Mouse (Mus musculus): ENCODE results near the gene Dll1. TPM values are rescaled to one million over a fixed set of nuclear protein-coding genes. Genes with fewer than 3 reads are reported as not detected.

The Dll1 gene
- 61.9 and 65.5 TPM in 2 replicates for polyA plus RNA-seq (2016; fragmentation: Nextera tagmentation; extraction: Ambion mirVana)

GRCm38 (mm10) chr17:15376494-15377181 is at the start of gene Dll1:
Dll1 (minus strand) TSS chr17:15376872.
- H3K4me3 ChIP-seq: peak within 1 kb of the TSS; percentile 79
- whole genome bisulfite sequencing: under 1% methylated on average over 36 of the region's 36 CpGs
- H3K4me1 ChIP-seq: peaks cover 76% of the 10 kb centered on the region
- peak; percentile 42 for ATAC-seq (ENCODE audit: low FRiP score)
- H3K27me3 ChIP-seq: peaks cover 38% of the 10 kb centered on the region
- H3K27ac ChIP-seq: peak within 1 kb of the TSS; percentile 98
- peak within 1 kb of the TSS; percentile 89 for H3K9ac ChIP-seq
- H3K9me3 ChIP-seq (replicated peaks): no peaks in the 10 kb centered on the region
- peak within 1 kb of the TSS; percentile 85 for H3K4me2 ChIP-seq (replicated peaks)
- H3K36me3 ChIP-seq: no peaks in the 10 kb centered on the region

GRCm38 (mm10) chr17:15425931-15426330 is 49.3 kb upstream of the Dll1 start:
- no peak for ATAC-seq (ENCODE audit: low FRiP score)

GRCm38 (mm10) chr17:15423080-15423765 is 46.6 kb upstream of the Dll1 start:
- Histone ChIP-seq H3K4me2 (replicated peaks) (no peak overlapping the region), H3K27me3 (no peaks in the 10 kb centered on the region), H3K9me3 (replicated peaks) (no peaks in the 10 kb centered on the region), H3K4me1 (no peaks in the 10 kb centered on the region), H3K4me3 (no peak overlapping the region), H3K27ac (no peak overlapping the region), H3K36me3 (peaks cover 92% of the 10 kb centered on the region), H3K9ac (no peak overlapping the region)
- ATAC-seq (ENCODE audit: low FRiP score): no peak
- 81% methylated on average over 8 of the region's 8 CpGs for WGBS

More at GRCm38 (mm10) chr17:15425931-15426330, 49.3 kb upstream of the Dll1 start:
- Histone ChIP-seq H3K4me3 (no peak overlapping the region), H3K36me3 (peaks cover 84% of the 10 kb centered on the region), H3K9ac (no peak overlapping the region), H3K4me1 (no peaks in the 10 kb centered on the region), H3K27ac (no peak overlapping the region), H3K27me3 (no peaks in the 10 kb centered on the region), H3K9me3 (replicated peaks) (no peaks in the 10 kb centered on the region), H3K4me2 (replicated peaks) (no peak overlapping the region)
- 90% methylated on average over 3 of the region's 3 CpGs for WGBS

- Histone ChIP-seq H3K27me3 (no peaks in the 10 kb centered on the region), H3K4me1 (no peaks in the 10 kb centered on the region), H3K27ac (no peak overlapping the region), H3K4me2 (replicated peaks) (no peak overlapping the region), H3K36me3 (peaks cover 92% of the 10 kb centered on the region), H3K4me3 (no peak overlapping the region), H3K9ac (no peak overlapping the region), H3K9me3 (replicated peaks) (no peaks in the 10 kb centered on the region)
- no peak for ATAC-seq (ENCODE audit: low FRiP score)
- whole genome bisulfite sequencing: 85% methylated on average over 9 of the region's 9 CpGs
Observed at GRCm38 (mm10) chr17:15422666-15423065, 46.0 kb upstream of the Dll1 start.

GRCm38 (mm10) chr17:15421446-15421845 is 44.8 kb upstream of the Dll1 start:
- no peaks in the 10 kb centered on the region for H3K9me3 ChIP-seq (replicated peaks)
- H3K4me1 ChIP-seq: no peaks in the 10 kb centered on the region
- H3K4me3 ChIP-seq: no peak overlapping the region
- H3K4me2 ChIP-seq (replicated peaks): no peak overlapping the region
- ATAC-seq (ENCODE audit: low FRiP score): no peak
- H3K27ac ChIP-seq: no peak overlapping the region
- WGBS: 96% methylated on average over 6 of the region's 6 CpGs
- H3K36me3 ChIP-seq: peaks cover 94% of the 10 kb centered on the region
- H3K9ac ChIP-seq: no peak overlapping the region
- H3K27me3 ChIP-seq: no peaks in the 10 kb centered on the region

GRCm38 (mm10) chr17:15420021-15420603 is 43.4 kb upstream of the Dll1 start:
- no peaks in the 10 kb centered on the region for H3K4me1 ChIP-seq
- no peak overlapping the region for H3K27ac ChIP-seq
- H3K4me3 ChIP-seq: no peak overlapping the region
- no peak for ATAC-seq (ENCODE audit: low FRiP score)
- H3K36me3 ChIP-seq: peaks cover 94% of the 10 kb centered on the region
- H3K27me3 ChIP-seq: no peaks in the 10 kb centered on the region
- 89% methylated on average over 8 of the region's 8 CpGs for WGBS
- no peaks in the 10 kb centered on the region for H3K9me3 ChIP-seq (replicated peaks)
- H3K9ac ChIP-seq: no peak overlapping the region
- no peak overlapping the region for H3K4me2 ChIP-seq (replicated peaks)

- Histone ChIP-seq H3K27me3 (no peaks in the 10 kb centered on the region), H3K36me3 (peaks cover 95% of the 10 kb centered on the region), H3K4me2 (replicated peaks) (no peak overlapping the region), H3K4me1 (no peaks in the 10 kb centered on the region), H3K4me3 (no peak overlapping the region), H3K9ac (no peak overlapping the region), H3K9me3 (replicated peaks) (no peaks in the 10 kb centered on the region), H3K27ac (no peak overlapping the region)
- 87% methylated on average over 8 of the region's 8 CpGs for WGBS
- no peak for ATAC-seq (ENCODE audit: low FRiP score)
Observed at GRCm38 (mm10) chr17:15419534-15419933, 42.9 kb upstream of the Dll1 start.

GRCm38 (mm10) chr17:15416596-15417215 is 40.0 kb upstream of the Dll1 start:
- Histone ChIP-seq H3K9ac (no peak overlapping the region), H3K4me1 (no peaks in the 10 kb centered on the region), H3K4me3 (no peak overlapping the region), H3K27me3 (no peaks in the 10 kb centered on the region), H3K36me3 (peaks cover 92% of the 10 kb centered on the region), H3K9me3 (replicated peaks) (no peaks in the 10 kb centered on the region), H3K4me2 (replicated peaks) (no peak overlapping the region), H3K27ac (no peak overlapping the region)
- WGBS: 92% methylated on average over 12 of the region's 12 CpGs
- ATAC-seq (ENCODE audit: low FRiP score): no peak

- Histone ChIP-seq H3K4me2 (replicated peaks) (no peak overlapping the region), H3K4me1 (no peaks in the 10 kb centered on the region), H3K9me3 (replicated peaks) (no peaks in the 10 kb centered on the region), H3K27ac (no peak overlapping the region), H3K9ac (no peak overlapping the region), H3K27me3 (no peaks in the 10 kb centered on the region), H3K36me3 (peaks cover 86% of the 10 kb centered on the region), H3K4me3 (no peak overlapping the region)
- ATAC-seq (ENCODE audit: low FRiP score): no peak
- WGBS: 100% methylated on average over 1 of the region's 1 CpGs
Observed at GRCm38 (mm10) chr17:15410861-15411260, 34.2 kb upstream of the Dll1 start.

- 88% methylated on average over 10 of the region's 10 CpGs for WGBS
- H3K4me2 ChIP-seq (replicated peaks): no peak overlapping the region
- H3K9me3 ChIP-seq (replicated peaks): no peaks in the 10 kb centered on the region
- no peak overlapping the region for H3K4me3 ChIP-seq
- peaks cover 81% of the 10 kb centered on the region for H3K36me3 ChIP-seq
- no peaks in the 10 kb centered on the region for H3K27me3 ChIP-seq
- H3K27ac ChIP-seq: no peak overlapping the region
- ATAC-seq (ENCODE audit: low FRiP score): no peak
- no peak overlapping the region for H3K9ac ChIP-seq
- no peaks in the 10 kb centered on the region for H3K4me1 ChIP-seq
Observed at GRCm38 (mm10) chr17:15409261-15409660, 32.6 kb upstream of the Dll1 start.

- Histone ChIP-seq H3K4me1 (no peaks in the 10 kb centered on the region), H3K9ac (no peak overlapping the region), H3K27me3 (no peaks in the 10 kb centered on the region), H3K9me3 (replicated peaks) (no peaks in the 10 kb centered on the region), H3K4me2 (replicated peaks) (no peak overlapping the region), H3K36me3 (peaks cover 85% of the 10 kb centered on the region), H3K4me3 (no peak overlapping the region), H3K27ac (no peak overlapping the region)
- no peak for ATAC-seq (ENCODE audit: low FRiP score)
- 92% methylated on average over 2 of the region's 2 CpGs for WGBS
Observed at GRCm38 (mm10) chr17:15406576-15406975, 29.9 kb upstream of the Dll1 start.

GRCm38 (mm10) chr17:15401716-15402115 is 25.0 kb upstream of the Dll1 start:
- H3K4me1 ChIP-seq: peaks cover 17% of the 10 kb centered on the region
- H3K4me2 ChIP-seq (replicated peaks): no peak overlapping the region
- H3K27ac ChIP-seq: no peak overlapping the region
- ATAC-seq (ENCODE audit: low FRiP score): no peak
- no peak overlapping the region for H3K9ac ChIP-seq
- H3K36me3 ChIP-seq: peaks cover 44% of the 10 kb centered on the region
- WGBS: 97% methylated on average over 17 of the region's 17 CpGs
- H3K9me3 ChIP-seq (replicated peaks): no peaks in the 10 kb centered on the region
- H3K27me3 ChIP-seq: no peaks in the 10 kb centered on the region
- H3K4me3 ChIP-seq: no peak overlapping the region
